Mouse (Mus musculus): ENCODE data around the gene Kcnh7.

DNA sequence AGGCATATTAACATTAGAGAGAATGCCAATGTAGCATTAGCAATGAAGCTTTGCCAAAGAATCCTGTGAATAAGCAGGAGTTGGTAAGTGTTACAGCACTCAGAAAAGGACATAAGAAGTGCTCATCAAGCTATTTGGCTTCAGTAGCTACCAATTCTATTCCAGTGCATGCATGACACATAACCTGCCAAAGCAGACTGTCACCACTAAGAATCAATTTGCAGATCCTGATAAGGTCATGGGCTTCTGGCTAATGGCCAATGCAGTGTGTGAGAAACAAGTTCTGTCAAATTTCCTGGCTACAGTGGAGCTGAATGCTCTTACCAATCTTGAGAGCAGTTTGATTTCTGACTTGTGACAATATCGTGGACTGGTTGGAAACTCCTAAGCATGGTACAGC, 341.5 kb downstream of the Kcnh7 start:
- no peak for TF ChIP-seq GATA1 (IDR thresholded peaks at IDR 0.05; ENCODE audit: borderline replicate concordance, low read length)
- TF ChIP-seq FLI1 (IDR thresholded peaks at IDR 0.05; ENCODE audit: low read length): no peak
